Mouse (Mus musculus) granulocyte monocyte progenitor cell, adult 5-6 weeks (primary cell): ENCODE data around the gene Dhx40. TPM values are rescaled to one million over a fixed set of nuclear protein-coding genes. Genes with fewer than 3 reads are reported as not detected.
"Not testable (repeated sequence)": the region's sequence is repeated elsewhere in the genome, so short reads cannot be mapped to it uniquely, and the experiment has no call there.

ENCODE experiments used
- ATAC-seq: replicated peaks from 2 replicates; pipeline ENCODE4 v1.8.0; 2016; ENCODE audit warnings: mild to moderate bottlenecking, moderate TSS enrichment, inconsistent platforms; ENCODE audit not compliant: poor library complexity, severe bottlenecking
- total RNA-seq, 2 experiments: library from RNA; stranded (forward) in 1 of 2; stranded (reverse) in 1 of 2; fragments of 200-712, 200-1000 nt in 1 of 2; fragments of >200 nt in 1 of 2; fragmentation: Nextera tagmentation in 1 of 2; gene quantifications; 2 replicates each; pipeline ENCODE4 v1.2.3; 2014 to 2017

The Dhx40 gene
- total RNA-seq, 2 experiments from 2014 or later: 19.3 to 31.7 TPM

DNA sequence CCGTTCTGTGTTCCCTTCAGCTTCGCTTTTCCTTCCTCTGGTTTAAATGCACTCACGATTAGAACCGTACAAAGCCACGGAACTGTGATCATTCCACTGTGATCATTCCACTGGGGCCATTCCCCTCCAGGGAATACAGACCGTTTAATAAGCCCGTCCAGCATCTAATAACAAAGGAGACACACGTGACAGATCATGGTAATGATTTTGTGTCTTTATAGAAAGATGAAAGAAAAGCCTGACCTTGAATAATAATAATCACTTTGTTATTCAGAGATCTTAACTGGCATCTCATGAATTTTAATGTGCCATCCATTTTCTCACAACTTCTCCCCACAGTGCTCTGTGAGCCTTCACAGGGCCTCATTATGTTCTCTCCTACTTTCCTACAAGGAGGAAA lies 12.0 kb upstream of the Dhx40 start:
- no peak for ATAC-seq

DNA sequence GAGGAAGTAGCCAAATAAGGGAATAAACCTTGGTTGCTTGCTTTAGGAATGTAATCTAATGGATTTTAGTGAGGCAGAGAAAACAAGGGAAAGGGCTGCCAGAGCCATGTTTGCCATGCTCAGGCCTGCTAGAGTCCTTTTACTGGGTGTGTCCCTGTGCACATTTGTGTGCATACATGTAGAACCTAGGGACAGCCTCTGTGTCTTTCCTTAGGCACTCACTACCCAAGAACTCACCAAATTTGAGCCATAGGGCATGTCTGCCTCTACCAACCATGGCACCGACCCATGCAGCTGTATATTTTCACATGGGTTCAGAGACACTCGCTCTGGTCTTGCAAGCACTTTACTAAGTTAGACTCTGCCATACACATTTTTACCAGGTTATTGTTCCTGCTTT lies 11.4 kb upstream of the Dhx40 start:
- no peak for ATAC-seq

DNA sequence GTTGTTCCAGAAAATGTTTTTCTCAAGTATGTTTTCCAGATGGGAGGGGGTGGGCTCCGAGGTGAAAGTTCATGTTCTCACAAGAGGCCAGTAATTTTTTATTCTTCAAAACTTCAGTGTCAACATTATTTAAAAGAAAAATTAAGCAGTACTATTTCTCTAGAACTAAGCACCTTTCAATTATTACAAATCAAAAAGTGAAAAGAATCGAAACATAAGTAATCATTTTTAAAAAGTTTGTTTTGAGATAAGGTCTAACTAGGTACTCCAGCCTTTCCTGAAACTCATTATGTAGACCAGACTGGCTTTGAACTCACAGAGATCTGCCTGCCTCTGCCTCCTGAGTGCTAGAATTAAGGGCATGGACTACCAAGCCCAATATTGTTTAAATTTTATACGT lies 8.7 kb upstream of the Dhx40 start:
- not testable (repeated sequence) for ATAC-seq

DNA sequence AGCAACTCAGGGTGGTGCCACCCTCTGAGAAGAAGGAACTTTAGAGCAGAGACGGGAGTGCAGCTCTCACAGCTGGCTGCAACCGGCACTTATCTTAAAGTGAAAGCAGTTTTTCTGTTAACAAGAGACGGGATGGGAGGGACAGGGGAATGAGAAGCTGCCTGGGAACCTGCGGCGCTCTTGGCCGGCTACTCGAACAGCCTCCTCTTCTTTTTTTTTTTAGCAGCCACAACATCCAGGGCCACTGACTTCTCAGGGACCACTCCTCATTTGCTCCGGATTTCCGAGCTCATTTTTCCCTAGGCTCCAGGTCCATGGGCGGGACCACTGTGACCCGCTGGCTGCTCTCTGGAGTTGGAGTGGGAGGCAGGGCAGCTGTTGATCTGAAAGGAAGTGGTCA lies 6.9 kb upstream of the Dhx40 start:
- not testable (repeated sequence) for ATAC-seq

DNA sequence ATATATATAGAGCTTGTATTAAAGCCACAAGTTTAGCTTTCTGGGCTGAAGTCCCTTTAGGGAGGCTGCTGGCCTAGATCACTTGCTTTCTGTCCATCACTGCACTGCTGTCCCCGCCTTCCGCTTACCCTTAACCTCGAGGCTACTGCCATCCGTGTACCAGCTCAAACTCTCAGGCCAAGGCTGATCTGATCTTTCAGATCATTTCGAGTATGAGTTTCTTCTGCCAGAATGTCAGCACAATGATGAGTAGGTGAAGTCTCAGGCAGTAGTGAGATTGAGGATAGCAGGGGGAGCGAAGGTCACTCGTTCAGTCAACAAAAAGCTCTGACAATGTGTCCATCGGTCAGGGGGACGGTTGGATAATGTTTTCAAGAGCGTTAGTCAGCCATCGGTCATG lies 5.7 kb upstream of the Dhx40 start:
- ATAC-seq: not testable (repeated sequence)

DNA sequence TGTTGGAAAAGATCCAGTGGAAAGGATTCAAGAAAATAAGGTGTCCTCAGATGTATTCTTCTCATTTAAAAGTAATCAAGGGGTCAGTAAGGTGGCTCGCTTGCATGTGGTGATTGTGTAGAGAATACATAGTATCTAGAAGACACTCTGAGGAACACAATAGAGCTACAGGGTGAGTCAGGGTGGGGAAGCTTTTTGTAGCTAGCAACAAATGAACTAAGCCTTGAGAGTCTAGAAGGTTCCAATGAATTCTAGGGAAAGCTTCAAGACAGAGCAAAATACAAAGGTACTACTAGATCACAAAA lies 3.7 kb upstream of the Dhx40 start:
- no peak for ATAC-seq

DNA sequence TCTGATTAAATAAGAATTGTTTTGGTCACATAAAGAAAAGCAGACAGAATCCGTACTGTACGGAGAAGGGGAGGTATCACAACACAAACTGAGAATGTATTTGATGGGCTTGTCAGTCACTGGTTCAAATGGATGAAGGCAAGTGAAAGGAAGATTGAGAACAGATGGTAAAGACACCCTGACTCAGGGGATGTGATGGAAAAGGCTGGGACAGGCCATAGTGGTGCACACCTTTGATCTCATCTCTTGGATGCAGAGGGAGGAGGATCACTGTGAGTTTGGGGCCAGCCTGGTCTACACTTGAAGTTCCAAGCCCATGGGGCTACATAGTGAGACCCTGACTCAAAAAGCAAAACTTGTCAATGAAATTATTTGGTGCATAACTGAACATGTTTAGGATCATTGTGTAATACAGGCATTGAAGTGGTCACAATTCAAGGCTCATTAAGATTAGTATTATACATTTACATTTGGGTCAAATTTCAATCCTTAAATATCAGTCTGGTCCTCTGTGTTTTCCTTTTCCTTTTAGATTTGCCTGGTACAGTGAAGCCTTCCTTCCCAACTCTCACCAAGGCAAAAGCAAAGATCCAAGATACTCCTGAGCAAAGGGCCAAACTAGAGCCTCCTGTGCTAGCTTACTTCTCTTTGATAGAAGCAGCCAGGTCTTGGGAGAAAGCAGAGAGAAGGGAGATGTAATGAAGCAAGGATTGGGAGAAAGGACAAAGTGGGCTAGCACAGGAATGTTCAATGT lies 3.2 kb upstream of the Dhx40 start:
- no peak for ATAC-seq

DNA sequence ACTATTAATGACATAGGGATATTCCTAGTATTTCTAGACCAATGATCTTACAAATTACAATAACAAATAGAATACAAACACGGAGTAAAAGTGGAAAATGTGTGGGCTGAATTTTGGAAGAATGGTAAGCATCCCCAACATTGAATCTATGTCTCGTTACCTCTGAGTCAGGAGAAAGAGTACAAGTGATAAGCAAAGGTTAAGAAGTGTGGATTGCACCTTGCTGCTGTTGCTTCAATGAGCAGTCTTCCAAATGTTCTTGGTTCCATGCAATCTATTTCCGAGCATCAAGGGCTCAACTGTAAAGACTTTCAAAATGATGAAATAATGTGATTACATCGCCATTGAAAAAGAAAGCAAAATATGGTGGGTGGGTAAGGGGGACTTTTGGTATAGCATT lies 2.3 kb upstream of the Dhx40 start:
- ATAC-seq: no peak

DNA sequence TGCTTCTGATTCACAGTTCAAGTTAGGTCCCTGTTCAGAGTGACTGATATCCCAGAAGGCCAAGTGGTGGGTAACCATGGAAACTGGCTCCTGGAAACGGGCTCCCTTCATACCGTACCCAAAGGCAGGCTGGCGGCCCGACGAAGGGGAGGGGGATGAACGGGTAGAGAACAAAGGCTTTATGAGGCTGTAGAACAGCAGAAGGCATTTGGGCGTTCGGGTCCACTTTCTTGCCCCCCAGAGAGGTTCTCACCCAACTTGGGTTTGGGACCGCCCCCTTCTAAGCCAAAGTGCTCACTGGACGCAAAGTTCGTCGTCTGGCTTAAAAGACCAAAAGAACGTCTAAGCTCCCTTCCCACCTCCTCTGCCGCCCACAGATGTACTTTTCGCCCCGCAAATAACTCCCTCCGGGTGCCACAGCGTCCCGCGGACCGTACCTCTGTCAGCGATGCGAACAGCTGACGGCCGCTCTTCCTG lies 507 bp downstream of the Dhx40 start:
- ATAC-seq: peak; percentile 33; the same call in 1 of the 2 replicates

DNA sequence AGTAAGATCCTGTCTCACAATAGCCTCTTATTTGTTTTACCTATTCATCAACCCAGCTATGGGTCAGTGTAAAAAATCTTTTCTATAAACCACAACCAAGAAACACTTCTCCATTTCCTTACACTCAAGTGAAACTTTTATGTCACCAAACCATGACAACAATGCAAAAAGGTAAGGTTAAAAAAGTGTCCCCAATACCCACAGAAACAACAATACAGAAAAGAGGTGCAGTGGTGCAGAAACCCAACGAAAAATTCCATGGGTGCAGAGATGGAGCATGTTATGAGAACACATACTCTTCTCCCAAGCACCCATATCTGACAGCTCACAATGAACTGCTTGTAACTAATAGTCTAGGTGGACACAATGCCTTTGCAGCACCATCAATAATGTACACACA lies 13.4 kb downstream of the Dhx40 start:
- ATAC-seq: no peak

DNA sequence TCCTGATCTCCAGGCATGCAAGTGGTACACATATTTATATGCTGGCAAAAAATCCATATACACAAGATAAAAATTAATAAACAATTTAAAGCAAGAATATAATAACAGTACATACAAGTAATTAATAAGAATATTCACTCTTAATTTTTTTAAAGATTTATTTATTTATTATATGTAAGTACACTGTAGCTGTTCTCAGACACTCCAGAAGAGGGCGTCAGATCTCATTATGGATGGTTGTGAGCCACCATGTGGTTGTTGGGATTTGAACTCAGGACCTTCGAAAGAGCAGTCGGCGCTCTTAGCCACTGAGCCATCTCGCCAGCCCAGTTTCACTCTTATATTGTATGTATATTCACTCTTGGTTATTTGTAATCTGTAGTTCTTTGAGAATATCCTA lies 20.1 kb downstream of the Dhx40 start:
- ATAC-seq: not testable (repeated sequence)

DNA sequence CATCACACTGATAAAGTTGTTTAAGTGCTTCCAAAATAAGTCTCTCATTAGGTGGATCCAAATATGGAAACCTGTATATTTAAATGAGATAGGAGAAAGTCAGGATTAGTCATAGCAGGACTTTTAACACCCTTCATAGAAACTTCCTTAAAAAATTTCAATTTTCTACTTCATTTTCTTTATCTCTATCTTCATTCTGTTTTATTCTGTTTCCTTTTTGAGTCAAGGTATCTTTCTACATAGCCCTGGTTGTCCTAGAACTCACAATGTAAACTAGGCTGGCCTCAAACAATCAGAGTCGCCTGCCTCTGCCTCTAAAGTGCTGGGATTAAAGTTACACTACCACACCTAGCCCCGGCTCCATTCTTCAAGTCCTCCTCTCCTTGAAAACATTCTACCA lies 21.8 kb downstream of the Dhx40 start:
- ATAC-seq: no peak

DNA sequence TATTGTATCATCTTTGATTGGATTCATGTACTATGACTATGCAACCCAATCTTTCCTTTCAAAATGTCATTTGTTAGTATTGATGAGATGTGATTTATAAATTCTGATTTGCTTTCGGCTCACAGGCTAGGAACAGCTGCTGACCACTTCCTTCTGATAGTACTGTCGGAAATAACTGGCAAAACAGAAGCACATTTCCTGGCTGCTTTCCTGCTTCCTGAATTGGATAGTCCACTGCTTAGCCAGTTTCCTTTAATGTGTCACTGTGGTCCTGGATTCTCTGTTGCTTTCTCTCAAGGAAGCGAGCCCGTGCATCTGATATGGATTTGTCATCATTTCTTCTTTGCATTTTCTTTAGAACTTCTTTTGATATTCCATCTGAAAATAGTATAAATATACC lies 37.7 kb downstream of the Dhx40 start:
- no peak for ATAC-seq

DNA sequence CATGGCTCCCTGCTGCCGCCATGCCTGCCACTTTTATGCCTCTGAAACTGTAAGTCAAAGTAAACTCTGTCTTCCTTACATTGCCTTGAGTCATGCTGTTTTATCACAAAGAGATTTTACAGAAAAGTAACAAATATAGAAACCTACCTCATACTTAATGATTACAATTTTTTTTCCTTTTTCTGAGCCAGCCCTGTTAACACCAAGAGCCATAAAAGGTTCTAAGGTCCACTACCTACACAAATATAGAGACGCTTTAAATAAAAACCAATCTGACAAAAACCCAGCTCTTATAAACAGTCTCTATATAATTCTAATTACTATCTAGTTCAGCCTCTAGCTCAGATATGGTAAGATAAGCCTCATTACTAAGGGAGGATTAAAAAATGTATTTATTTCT lies 43.0 kb downstream of the Dhx40 start:
- no peak for ATAC-seq

DNA sequence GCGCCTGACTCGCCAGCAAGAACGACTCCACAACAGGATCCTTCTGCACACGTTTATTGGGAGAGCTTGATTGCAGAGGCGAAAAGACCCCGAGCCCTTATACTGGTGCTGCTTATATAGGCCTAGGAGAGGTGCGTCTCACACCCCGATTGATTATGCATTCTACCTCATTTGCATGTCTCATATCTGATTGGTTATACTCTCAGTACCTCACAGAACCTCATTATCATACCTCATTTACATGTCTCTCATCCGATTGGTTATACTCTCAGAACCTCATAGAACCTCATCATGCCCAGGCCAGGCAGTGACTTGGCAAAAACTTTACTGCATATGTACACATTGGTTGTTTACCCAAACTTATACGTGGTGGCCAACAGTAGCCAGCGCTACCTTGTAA lies 44.4 kb downstream of the Dhx40 start:
- ATAC-seq: not testable (repeated sequence)

DNA sequence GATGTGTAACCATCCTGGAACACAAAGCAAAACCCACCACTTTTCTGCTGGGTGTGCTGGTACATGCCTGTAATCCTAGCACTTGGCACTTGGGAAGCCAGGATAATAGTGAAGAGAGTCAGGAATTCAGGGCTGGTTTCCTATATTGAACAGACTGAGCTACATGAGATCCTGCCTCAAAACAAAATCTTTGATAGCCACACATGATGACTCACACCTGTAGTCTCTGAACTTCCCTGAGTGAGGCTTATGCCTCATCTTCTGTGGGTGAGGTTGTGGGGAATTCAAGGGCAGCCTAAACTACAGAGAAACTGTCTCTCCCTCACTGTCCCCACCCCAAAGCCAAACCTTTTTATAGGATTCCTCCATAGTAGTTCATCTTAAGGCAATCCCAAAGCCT lies 47.2 kb downstream of the Dhx40 start:
- ATAC-seq: no peak

DNA sequence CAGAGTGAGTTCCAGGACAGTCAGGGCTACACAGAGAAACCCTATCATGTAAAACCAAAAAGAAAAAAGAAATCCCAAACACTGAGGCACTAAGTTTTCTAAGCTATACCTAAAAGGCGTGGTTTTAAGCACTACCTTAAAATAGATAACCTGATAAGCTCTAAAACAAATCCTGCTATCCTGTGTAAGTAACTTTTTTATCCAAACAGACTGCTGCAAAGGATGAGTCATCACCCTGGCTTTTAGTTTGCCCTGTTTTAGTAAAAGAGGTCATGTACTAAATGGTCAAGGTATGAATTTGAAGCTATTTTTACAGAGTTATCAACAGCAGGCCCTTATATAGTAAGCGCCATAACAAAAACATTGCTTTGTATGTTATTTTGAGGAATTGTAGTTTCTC lies 47.7 kb downstream of the Dhx40 start:
- no peak for ATAC-seq

DNA sequence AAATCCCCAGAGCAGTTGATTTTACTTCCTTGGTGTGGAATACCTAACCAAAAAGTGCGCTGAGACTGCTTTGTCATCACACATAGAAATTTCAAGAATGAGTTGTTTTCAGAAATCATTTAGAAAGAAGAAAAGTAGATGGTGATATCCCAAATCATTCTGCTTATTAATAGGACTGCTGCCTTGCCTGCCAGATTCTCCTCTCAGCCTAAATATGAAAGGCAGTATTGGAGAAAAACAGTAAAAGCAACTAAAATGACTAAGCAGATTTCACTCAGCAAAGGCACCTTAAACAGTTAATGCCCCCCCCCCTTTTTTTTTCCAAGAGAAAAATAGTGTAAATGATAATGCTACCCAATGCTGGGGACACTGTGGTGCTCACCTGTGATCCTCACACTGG lies 48.3 kb downstream of the Dhx40 start:
- no peak for ATAC-seq

DNA sequence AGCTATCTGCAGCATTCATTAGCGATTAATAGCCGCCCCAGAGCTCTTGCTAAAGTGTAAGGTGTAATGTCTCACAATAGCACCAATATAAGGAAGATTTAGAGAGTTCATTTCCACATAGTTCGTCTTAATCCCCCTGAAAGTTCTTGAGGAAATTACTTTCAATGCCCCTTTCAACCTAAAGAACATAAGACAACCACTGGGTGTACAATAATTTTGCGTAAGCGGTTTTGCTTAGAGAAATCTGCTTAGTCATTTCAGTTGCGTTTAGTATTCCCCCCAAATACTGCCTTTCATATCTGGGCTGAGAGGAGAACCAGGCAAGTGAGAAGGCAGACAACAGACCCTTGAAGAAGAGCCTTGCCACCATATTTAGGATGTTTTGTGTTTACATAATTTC lies 49.0 kb downstream of the Dhx40 start:
- ATAC-seq: 0 out of 2 replicates have a peak, but pooled peaks have one; percentile 3

DNA sequence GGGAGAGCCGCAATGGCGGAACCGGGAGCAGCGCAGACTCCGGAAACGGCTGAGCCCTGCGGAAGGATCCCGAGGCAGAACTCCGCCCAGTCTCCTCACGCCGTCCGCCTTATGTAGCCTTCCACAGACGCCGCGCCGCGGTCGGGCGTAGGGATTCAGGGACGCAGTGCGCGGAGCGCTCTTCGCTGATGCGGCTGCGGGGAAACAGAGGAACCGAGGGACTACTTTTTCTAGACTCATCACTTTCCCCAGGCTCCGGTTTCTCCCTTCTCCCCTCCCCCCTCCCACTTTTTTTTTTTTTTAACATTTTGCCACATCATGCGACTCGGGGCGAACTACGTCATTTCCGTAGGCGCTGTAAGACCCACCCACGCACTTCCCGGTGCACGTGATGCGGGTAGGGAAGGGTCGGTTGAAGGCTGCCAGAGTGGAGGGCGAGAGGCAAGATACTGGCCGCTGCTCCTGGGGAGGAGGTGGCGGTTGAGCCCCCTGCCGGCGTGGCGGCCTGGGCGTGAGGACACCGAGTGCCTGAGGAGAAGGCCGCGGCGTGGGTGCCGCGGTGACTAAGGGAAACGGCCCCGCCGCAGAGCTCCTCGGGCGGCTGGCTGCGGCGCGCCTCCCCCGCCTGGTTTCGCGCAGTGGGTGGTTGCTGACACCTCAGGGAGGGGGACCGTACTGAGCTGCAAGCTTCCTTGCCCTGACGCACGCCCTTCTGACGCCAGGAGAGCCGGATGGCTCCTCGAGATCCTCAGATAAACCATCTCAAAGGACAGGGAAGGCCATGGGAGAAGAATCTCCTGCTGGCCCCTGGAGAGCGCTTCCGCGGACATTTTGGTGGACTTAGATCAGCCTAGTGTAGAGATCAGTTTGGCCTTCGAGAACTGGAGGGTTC lies 49.8 kb downstream of the Dhx40 start, which contains the start of gene Cltc:
Gene Cltc, minus strand, starts transcription at position 86 of the 892 bp plus-strand sequence.
- ATAC-seq: peak; percentile 80

DNA sequence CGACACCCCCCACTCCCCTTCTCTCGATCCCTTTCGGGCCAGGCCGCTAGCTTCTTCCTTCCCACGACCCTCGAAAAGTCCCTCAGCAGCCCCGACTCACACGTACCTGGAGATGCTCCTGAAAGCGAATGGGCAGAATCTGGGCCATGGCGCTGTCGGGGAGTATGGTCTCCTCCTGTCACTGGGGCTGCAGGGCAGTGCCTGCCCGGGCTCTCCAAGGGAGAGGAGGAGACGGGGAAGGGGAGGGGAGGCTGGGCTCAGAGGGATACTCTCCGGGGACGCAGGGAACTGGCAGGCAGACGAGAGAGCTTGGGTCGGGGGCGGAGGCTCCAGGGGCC lies 50.4 kb downstream of the Dhx40 start:
- ATAC-seq: no peak
